Mouse (Mus musculus) adrenal gland, postnatal 14 days (tissue): Measurements from ENCODE around the gene Slc16a4. TPM values are rescaled to one million over a fixed set of nuclear protein-coding genes. Genes with fewer than 3 reads are reported as not detected.

Experiments
- DNase-seq: peaks from one replicate; pipeline ENCODE4 v3.0.0; 2021; ENCODE audit warnings: mixed read lengths
- total RNA-seq: library from RNA; stranded (reverse); gene quantifications from 2 replicates; pipeline ENCODE4 v1.2.3, GENCODE M21; 2021

Gene Slc16a4
- total RNA-seq, 1 experiment from 2014 or later = 0.44 TPM

DNA sequence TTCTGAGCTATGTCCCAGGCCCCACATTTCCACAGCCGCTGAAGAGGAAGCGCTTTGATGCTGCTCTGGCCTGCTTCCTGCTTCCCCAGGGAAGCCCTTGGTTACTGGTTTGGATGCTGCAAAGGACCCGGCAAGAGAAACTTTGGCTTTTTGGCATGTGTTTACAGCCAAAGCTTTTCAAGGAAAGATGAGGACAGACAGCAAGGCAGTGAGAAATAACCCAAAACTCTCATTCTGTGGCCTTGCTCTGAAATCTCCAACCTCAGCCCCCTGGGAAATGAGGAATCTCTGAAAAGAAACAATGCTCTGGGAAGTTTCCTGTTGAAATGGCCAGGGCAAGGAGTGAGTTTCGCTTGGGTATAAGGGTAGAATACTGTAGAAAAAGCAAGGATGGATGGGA is 69.3 kb downstream of the Slc16a4 start:
- DNase-seq = no peak

Other genes with a start within 250 kb of the Slc16a4 start
- 1.4 and 4.0 TPM in 2 replicates for gene Kcna2, start 190.1 kb upstream of the Slc16a4 start, total RNA-seq
- gene Kcna10, start 108.2 kb upstream of the Slc16a4 start, total RNA-seq = not detected in 2 replicates
- not detected in 2 replicates for gene Cym, start 69.5 kb upstream of the Slc16a4 start, total RNA-seq
- not detected in 2 replicates for gene A630076J17Rik, start 60.6 kb upstream of the Slc16a4 start, total RNA-seq
- gene Prok1, start 51.5 kb upstream of the Slc16a4 start, total RNA-seq = 0.26 and 1.3 TPM in 2 replicates
- gene Lamtor5, start 12.4 kb upstream of the Slc16a4 start, total RNA-seq = 73.8 and 81.7 TPM in 2 replicates
- 37.3 and 41.1 TPM in 2 replicates for gene Rbm15, start 42.4 kb downstream of the Slc16a4 start, total RNA-seq
- gene Kcnc4, start 168.3 kb downstream of the Slc16a4 start, total RNA-seq = 7.4 and 8.1 TPM in 2 replicates
- 3.1 and 3.3 TPM in 2 replicates for gene Slc6a17, start 226.8 kb downstream of the Slc16a4 start, total RNA-seq